Mouse (Mus musculus): Measurements from ENCODE around the gene Ntrk3. TPM values are rescaled to one million over a fixed set of nuclear protein-coding genes. Genes with fewer than 3 reads are reported as not detected.
A peak's percentile ranks its signal among the peaks of the same experiment; 100 is the strongest.

The Ntrk3 gene
- total and polyA plus RNA-seq, 2 experiments = 0.09 to 0.38 TPM

- 45% methylated on average over 5 of the region's 5 CpGs for WGBS
- Histone ChIP-seq H3K36me3 (ENCODE audit: control insufficient read depth, insufficient read depth, low read length) (no peaks in the 10 kb centered on the region), H3K4me3 (ENCODE audit: insufficient read depth, low read depth, low read length) (no peak overlapping the region), H3K9ac (ENCODE audit: low read depth, low read length) (no peak overlapping the region), H3K79me2 (ENCODE audit: control insufficient read depth, insufficient read depth, low read length) (no peaks in the 10 kb centered on the region), H3K27me3 (ENCODE audit: control insufficient read depth, insufficient read depth, low read length) (no peaks in the 10 kb centered on the region), H3K4me1 (ENCODE audit: control insufficient read depth, insufficient read depth, low read length) (no peaks in the 10 kb centered on the region), H3K27ac (replicated peaks; ENCODE audit: insufficient read depth, low read depth, low read length) (no peak overlapping the region)
- no peak for TF ChIP-seq POLR2A (IDR thresholded peaks at IDR 0.05; ENCODE audit: extremely low read depth, insufficient read depth, low read length)
- no peak for TF ChIP-seq CTCF (IDR thresholded peaks at IDR 0.05; ENCODE audit: low read depth, low read length)
- peak; percentile 59 for DNase-seq (ENCODE audit: extremely low read depth, low read depth, low spot score)
Measured at GRCm38 (mm10) chr7:78605538-78606130, 132.2 kb downstream of the Ntrk3 start.

GRCm38 (mm10) chr7:78603922-78604321 lies 133.9 kb downstream of the Ntrk3 start:
- H3K4me1 ChIP-seq (ENCODE audit: control insufficient read depth, insufficient read depth, low read length) = no peaks in the 10 kb centered on the region
- H3K4me3 ChIP-seq (ENCODE audit: insufficient read depth, low read depth, low read length) = no peak overlapping the region
- H3K27ac ChIP-seq (replicated peaks; ENCODE audit: insufficient read depth, low read depth, low read length) = no peak overlapping the region
- WGBS = 16% methylated on average over 7 of the region's 7 CpGs
- H3K79me2 ChIP-seq (ENCODE audit: control insufficient read depth, insufficient read depth, low read length) = no peaks in the 10 kb centered on the region
- no peak for TF ChIP-seq CTCF (IDR thresholded peaks at IDR 0.05; ENCODE audit: low read depth, low read length)
- no peak for TF ChIP-seq POLR2A (IDR thresholded peaks at IDR 0.05; ENCODE audit: extremely low read depth, insufficient read depth, low read length)
- no peak overlapping the region for H3K9ac ChIP-seq (ENCODE audit: low read depth, low read length)
- DNase-seq (ENCODE audit: extremely low read depth, low read depth, low spot score) = no peak
- no peaks in the 10 kb centered on the region for H3K36me3 ChIP-seq (ENCODE audit: control insufficient read depth, insufficient read depth, low read length)
- H3K27me3 ChIP-seq (ENCODE audit: control insufficient read depth, insufficient read depth, low read length) = no peaks in the 10 kb centered on the region

- no peak for DNase-seq (ENCODE audit: extremely low read depth, low read depth, low spot score)
- Histone ChIP-seq H3K36me3 (ENCODE audit: control insufficient read depth, insufficient read depth, low read length) (no peaks in the 10 kb centered on the region), H3K4me3 (ENCODE audit: insufficient read depth, low read depth, low read length) (no peak overlapping the region), H3K27me3 (ENCODE audit: control insufficient read depth, insufficient read depth, low read length) (no peaks in the 10 kb centered on the region), H3K27ac (replicated peaks; ENCODE audit: insufficient read depth, low read depth, low read length) (no peak overlapping the region), H3K4me1 (ENCODE audit: control insufficient read depth, insufficient read depth, low read length) (no peaks in the 10 kb centered on the region), H3K79me2 (ENCODE audit: control insufficient read depth, insufficient read depth, low read length) (no peaks in the 10 kb centered on the region), H3K9ac (ENCODE audit: low read depth, low read length) (no peak overlapping the region)
- no peak for TF ChIP-seq POLR2A (IDR thresholded peaks at IDR 0.05; ENCODE audit: extremely low read depth, insufficient read depth, low read length)
- TF ChIP-seq CTCF (IDR thresholded peaks at IDR 0.05; ENCODE audit: low read depth, low read length) = no peak
- WGBS = 68% methylated on average over 3 of the region's 3 CpGs
Measured at GRCm38 (mm10) chr7:78601851-78602250, 136.0 kb downstream of the Ntrk3 start.

- WGBS = 80% methylated on average over 6 of the region's 6 CpGs
- no peak overlapping the region for H3K4me3 ChIP-seq (ENCODE audit: insufficient read depth, low read depth, low read length)
- H3K9ac ChIP-seq (ENCODE audit: low read depth, low read length) = no peak overlapping the region
- H3K36me3 ChIP-seq (ENCODE audit: control insufficient read depth, insufficient read depth, low read length) = no peaks in the 10 kb centered on the region
- no peaks in the 10 kb centered on the region for H3K4me1 ChIP-seq (ENCODE audit: control insufficient read depth, insufficient read depth, low read length)
- H3K79me2 ChIP-seq (ENCODE audit: control insufficient read depth, insufficient read depth, low read length) = no peaks in the 10 kb centered on the region
- DNase-seq (ENCODE audit: extremely low read depth, low read depth, low spot score) = no peak
- TF ChIP-seq CTCF (IDR thresholded peaks at IDR 0.05; ENCODE audit: low read depth, low read length) (no peak), POLR2A (IDR thresholded peaks at IDR 0.05; ENCODE audit: extremely low read depth, insufficient read depth, low read length) (no peak)
- H3K27me3 ChIP-seq (ENCODE audit: control insufficient read depth, insufficient read depth, low read length) = no peaks in the 10 kb centered on the region
- H3K27ac ChIP-seq (replicated peaks; ENCODE audit: insufficient read depth, low read depth, low read length) = no peak overlapping the region
Measured at GRCm38 (mm10) chr7:78600886-78601285, 136.9 kb downstream of the Ntrk3 start.

GRCm38 (mm10) chr7:78599941-78600677 lies 137.7 kb downstream of the Ntrk3 start:
- Histone ChIP-seq H3K36me3 (ENCODE audit: control insufficient read depth, insufficient read depth, low read length) (no peaks in the 10 kb centered on the region), H3K27me3 (ENCODE audit: control insufficient read depth, insufficient read depth, low read length) (no peaks in the 10 kb centered on the region), H3K4me1 (ENCODE audit: control insufficient read depth, insufficient read depth, low read length) (no peaks in the 10 kb centered on the region), H3K9ac (ENCODE audit: low read depth, low read length) (no peak overlapping the region), H3K4me3 (ENCODE audit: insufficient read depth, low read depth, low read length) (no peak overlapping the region), H3K79me2 (ENCODE audit: control insufficient read depth, insufficient read depth, low read length) (no peaks in the 10 kb centered on the region), H3K27ac (replicated peaks; ENCODE audit: insufficient read depth, low read depth, low read length) (no peak overlapping the region)
- DNase-seq (ENCODE audit: extremely low read depth, low read depth, low spot score) = no peak
- TF ChIP-seq POLR2A (IDR thresholded peaks at IDR 0.05; ENCODE audit: extremely low read depth, insufficient read depth, low read length) (no peak), CTCF (IDR thresholded peaks at IDR 0.05; ENCODE audit: low read depth, low read length) (no peak)
- WGBS = 65% methylated on average over 6 of the region's 6 CpGs

GRCm38 (mm10) chr7:78598147-78598546 lies 139.7 kb downstream of the Ntrk3 start:
- H3K27me3 ChIP-seq (ENCODE audit: control insufficient read depth, insufficient read depth, low read length) = no peaks in the 10 kb centered on the region
- H3K4me1 ChIP-seq (ENCODE audit: control insufficient read depth, insufficient read depth, low read length) = no peaks in the 10 kb centered on the region
- no peaks in the 10 kb centered on the region for H3K79me2 ChIP-seq (ENCODE audit: control insufficient read depth, insufficient read depth, low read length)
- 42% methylated on average over 12 of the region's 12 CpGs for WGBS
- H3K36me3 ChIP-seq (ENCODE audit: control insufficient read depth, insufficient read depth, low read length) = no peaks in the 10 kb centered on the region
- H3K9ac ChIP-seq (ENCODE audit: low read depth, low read length) = no peak overlapping the region
- no peak for DNase-seq (ENCODE audit: extremely low read depth, low read depth, low spot score)
- no peak for TF ChIP-seq POLR2A (IDR thresholded peaks at IDR 0.05; ENCODE audit: extremely low read depth, insufficient read depth, low read length)
- no peak for TF ChIP-seq CTCF (IDR thresholded peaks at IDR 0.05; ENCODE audit: low read depth, low read length)
- H3K4me3 ChIP-seq (ENCODE audit: insufficient read depth, low read depth, low read length) = no peak overlapping the region
- no peak overlapping the region for H3K27ac ChIP-seq (replicated peaks; ENCODE audit: insufficient read depth, low read depth, low read length)

Data from liver, adult 2 months (tissue).